Mouse (Mus musculus) central nervous system, embryonic 11.5 days (tissue): ENCODE results near the gene AW822073. TPM values are rescaled to one million over a fixed set of nuclear protein-coding genes. Genes with fewer than 3 reads are reported as not detected.

Experiments
- polyA plus RNA-seq: library from polyadenylated mRNA; depleted of rRNA; stranded (reverse); fragments of >200 nt; gene quantifications from 2 replicates; pipeline ENCODE4 v1.2.3, GENCODE M21; 2012; rRNA removed

Gene AW822073
- not detected in 2 replicates for polyA plus RNA-seq

GRCm38 (mm10) chr10:58224827-58225785 is at the start of gene AW822073:
TSS of gene AW822073 (minus strand) at chr10:58224930.

GRCm38 (mm10) chr10:58255213-58255892 is 30.6 kb upstream of the AW822073 start, which contains the start of gene Gcc2:
TSS of gene Gcc2 (plus strand) at chr10:58255497.

GRCm38 (mm10) chr10:58236613-58237012 is 11.9 kb upstream of the AW822073 start, which contains the start of gene Gm4981:
TSS of gene Gm4981 (minus strand) at chr10:58236701.

GRCm38 (mm10) chr10:58232641-58232969 is 7.9 kb upstream of the AW822073 start, which contains the start of gene Duxf3:
TSS of gene Duxf3 (minus strand) at chr10:58232675.

Other genes with a start within 250 kb of the AW822073 start
- not detected in 2 replicates for gene Duxf3, start 7.7 kb upstream of the AW822073 start, polyA plus RNA-seq
- gene Gm4981, start 11.8 kb upstream of the AW822073 start, polyA plus RNA-seq, result not detected in 2 replicates
- gene Gcc2, start 30.6 kb upstream of the AW822073 start, polyA plus RNA-seq, result 35.9 and 39.3 TPM in 2 replicates
- gene Lims1, start 98.5 kb upstream of the AW822073 start, polyA plus RNA-seq, result 37.3 and 47.2 TPM in 2 replicates
- 22.5 and 23.9 TPM in 2 replicates for gene Ranbp2, start 222.0 kb upstream of the AW822073 start, polyA plus RNA-seq